Mouse (Mus musculus) midbrain, embryonic 10.5 days (tissue): ENCODE results near the gene Nudcd3. TPM values are rescaled to one million over a fixed set of nuclear protein-coding genes. Genes with fewer than 3 reads are reported as not detected.

Experiments
- DNase-seq: peaks from one replicate; pipeline ENCODE4 v3.0.0-alpha.2; 2017; ENCODE audit warnings: low spot score
- H3K27ac ChIP-seq: fragments of 300-500 bp; sonication (generic); replicated peaks from 2 replicates; pipeline ENCODE4 v1.5.1; 2016; ENCODE audit warnings: mild to moderate bottlenecking
- H3K27me3 ChIP-seq: fragments of 300-500 bp; sonication (generic); 2 replicates; pipeline ENCODE4 v1.6.1; 2016; ENCODE audit warnings: low read depth, mild to moderate bottlenecking; ENCODE audit not compliant: poor library complexity, severe bottlenecking
- H3K36me3 ChIP-seq: fragments of 300-500 bp; sonication (generic); 2 replicates; pipeline ENCODE4 v1.6.1; 2016; ENCODE audit warnings: mild to moderate bottlenecking, moderate library complexity
- H3K4me1 ChIP-seq: fragments of 300-500 bp; sonication (generic); 2 replicates; pipeline ENCODE4 v1.6.1; 2016
- H3K4me3 ChIP-seq: fragments of 300-500 bp; sonication (generic); 2 replicates; pipeline ENCODE4 v1.5.1; 2016; ENCODE audit warnings: mild to moderate bottlenecking, moderate library complexity
- H3K9me3 ChIP-seq: fragments of 300-500 bp; sonication (generic); replicated peaks from 2 replicates; pipeline ENCODE4 v1.6.1; 2016; ENCODE audit warnings: mild to moderate bottlenecking
- whole genome bisulfite sequencing: fragments of 180-500 bp; shearing (Covaris S2); methylation state at CpG from one replicate; pipeline ENCODE4 v1.1.7; 2016; 5-methylcytosine and 5-hydroxymethylcytosine counted together
- polyA plus RNA-seq: library from polyadenylated mRNA; unstranded; fragments of >200 nt; fragmentation: Nextera tagmentation; extraction: Ambion mirVana; gene quantifications from 2 replicates; pipeline ENCODE4 v1.2.1, GENCODE M21; 2016

The Nudcd3 gene
- polyA plus RNA-seq, 1 experiment from 2014 or later: 52.0 TPM

DNA sequence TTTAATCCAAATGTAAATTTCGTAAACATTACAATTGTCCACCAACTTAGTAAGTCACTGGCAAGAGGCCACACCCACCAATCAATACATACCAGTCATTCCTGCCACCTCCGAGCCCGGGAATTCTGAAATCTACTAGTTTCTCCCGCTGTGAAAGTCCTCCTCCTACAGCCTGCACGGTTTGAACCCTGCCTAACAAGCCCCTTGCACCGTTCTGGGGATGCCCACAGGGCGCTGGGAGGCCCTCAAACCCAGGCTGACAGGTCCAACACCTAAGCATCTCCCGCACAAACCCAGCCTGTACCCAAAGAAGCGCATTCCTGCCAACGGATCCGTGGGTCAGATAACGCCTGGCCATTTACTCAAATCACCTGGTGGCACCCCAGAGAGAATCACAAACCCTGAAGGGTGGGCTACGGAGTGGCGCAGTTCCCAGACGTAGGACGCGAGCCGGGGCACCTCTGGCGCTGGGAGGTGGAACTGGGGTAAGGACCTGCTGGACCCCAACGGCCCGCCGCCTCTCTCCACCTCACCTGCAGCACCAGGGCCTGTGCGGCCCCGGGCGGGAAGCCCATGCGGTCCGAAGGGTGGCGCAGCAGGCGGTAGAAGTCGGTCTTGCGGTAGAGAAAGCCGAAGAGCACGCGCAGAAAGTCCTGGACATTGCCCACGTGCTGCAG lies 667 bp downstream of the Nudcd3 start, which contains the start of gene A730071L15Rik:
Gene A730071L15Rik (plus strand): TSS at position 620 of the 677 bp plus-strand sequence.
- Histone ChIP-seq H3K36me3 (peaks cover 15% of the 10 kb centered on the region), H3K9me3 (no peaks in the 10 kb centered on the region), H3K27me3 (no peaks in the 10 kb centered on the region), H3K4me1 (peaks cover 21% of the 10 kb centered on the region), H3K4me3 (peak within 1 kb of the TSS; percentile 99), H3K27ac (peak within 1 kb of the TSS; percentile 96)
- WGBS: 2% methylated on average over 35 of the region's 35 CpGs
- no peak for DNase-seq

DNA sequence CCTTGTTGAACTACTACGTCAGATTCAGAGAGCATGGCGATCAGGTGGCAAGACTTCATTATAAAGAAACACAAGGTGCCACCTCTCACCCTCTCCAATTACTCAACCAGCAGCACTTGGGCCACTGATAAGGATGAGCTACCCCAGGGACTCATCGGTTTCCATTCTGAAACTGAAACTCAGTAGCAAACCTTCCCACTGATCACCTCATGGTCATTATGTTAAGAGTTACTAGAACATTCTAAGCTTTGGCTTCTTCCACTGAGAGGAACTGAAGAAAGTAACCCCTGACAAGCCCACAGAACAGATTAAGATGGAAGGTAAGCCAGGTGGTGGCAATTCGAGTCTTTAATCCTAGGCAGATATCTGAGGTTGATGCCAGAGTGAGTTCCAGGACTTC lies 1.8 kb downstream of the Nudcd3 start:
- no peak overlapping the region for H3K27ac ChIP-seq
- DNase-seq: no peak
- H3K27me3 ChIP-seq: no peaks in the 10 kb centered on the region
- H3K9me3 ChIP-seq: no peaks in the 10 kb centered on the region
- 93% methylated on average over 4 of the region's 4 CpGs for WGBS
- H3K4me3 ChIP-seq: peak overlapping the region; percentile 99
- peaks cover 21% of the 10 kb centered on the region for H3K4me1 ChIP-seq
- H3K36me3 ChIP-seq: peaks cover 22% of the 10 kb centered on the region

DNA sequence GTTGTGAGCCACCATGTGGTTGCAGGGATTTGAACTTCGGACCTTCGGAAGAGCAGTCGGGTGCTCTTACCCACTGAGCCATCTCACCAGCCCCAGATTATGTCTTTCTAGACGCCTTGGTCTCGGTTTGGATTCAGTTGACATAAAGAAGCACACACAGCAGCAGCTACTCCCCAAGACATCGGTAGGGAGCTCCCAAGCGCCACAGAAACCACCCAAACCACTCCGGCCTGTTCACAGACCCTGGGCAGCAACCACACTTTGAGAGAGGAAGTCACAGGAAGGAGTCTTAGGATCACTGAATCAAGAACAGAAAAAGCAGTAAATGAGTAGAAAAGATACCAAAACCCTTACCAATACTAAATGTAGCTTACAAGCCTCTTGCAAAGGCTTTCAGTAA lies 3.4 kb downstream of the Nudcd3 start:
- peaks cover 21% of the 10 kb centered on the region for H3K4me1 ChIP-seq
- H3K9me3 ChIP-seq: no peaks in the 10 kb centered on the region
- H3K27me3 ChIP-seq: no peaks in the 10 kb centered on the region
- H3K36me3 ChIP-seq: peaks cover 37% of the 10 kb centered on the region
- H3K27ac ChIP-seq: no peak overlapping the region
- DNase-seq: no peak
- no peak overlapping the region for H3K4me3 ChIP-seq
- WGBS: 93% methylated on average over 8 of the region's 8 CpGs

DNA sequence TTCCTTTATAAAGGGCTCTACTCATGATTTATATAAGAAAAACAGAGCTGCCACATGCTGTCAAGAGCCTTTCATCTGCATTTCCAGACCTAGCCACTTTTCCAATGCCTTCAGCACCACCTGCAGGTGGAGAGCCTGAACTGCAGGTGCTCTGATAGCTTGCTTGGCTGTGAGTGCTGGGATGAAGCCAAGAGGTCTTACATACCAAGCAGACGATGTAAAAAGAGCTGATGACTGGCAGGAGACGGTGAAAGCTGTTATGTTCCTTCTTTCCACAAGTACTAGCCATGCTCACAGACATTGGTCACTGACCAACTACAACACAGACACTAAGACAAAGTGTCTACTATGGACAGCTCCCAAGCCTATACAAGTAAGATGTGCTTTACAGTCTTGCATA lies 12.3 kb downstream of the Nudcd3 start:
- H3K4me1 ChIP-seq: peaks cover 27% of the 10 kb centered on the region
- H3K27me3 ChIP-seq: no peaks in the 10 kb centered on the region
- no peaks in the 10 kb centered on the region for H3K9me3 ChIP-seq
- H3K4me3 ChIP-seq: no peak overlapping the region
- H3K36me3 ChIP-seq: peaks cover 41% of the 10 kb centered on the region
- peak; percentile 77 for DNase-seq
- WGBS: 21% methylated on average over 2 of the region's 2 CpGs
- no peak overlapping the region for H3K27ac ChIP-seq

DNA sequence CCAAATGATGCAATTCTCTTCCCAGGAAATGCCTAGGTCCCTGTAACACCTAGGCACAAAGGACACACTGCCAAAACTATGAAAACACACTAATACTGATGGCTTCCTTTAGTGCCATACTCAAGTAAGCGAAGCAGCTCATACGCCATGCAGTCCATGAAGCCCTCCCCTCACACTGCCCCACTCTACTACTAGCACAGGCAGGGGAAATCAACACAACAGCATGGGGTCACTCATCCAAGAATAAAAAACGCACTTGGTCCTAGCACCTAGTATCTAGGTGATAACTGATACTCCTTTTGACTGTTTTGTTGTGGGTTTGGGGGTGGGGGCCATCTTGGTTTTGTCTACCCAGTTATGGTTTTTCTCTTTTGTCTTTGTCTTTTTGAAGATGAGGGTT lies 12.8 kb downstream of the Nudcd3 start:
- Histone ChIP-seq H3K4me3 (no peak overlapping the region), H3K27ac (no peak overlapping the region), H3K9me3 (no peaks in the 10 kb centered on the region), H3K27me3 (no peaks in the 10 kb centered on the region), H3K36me3 (peaks cover 36% of the 10 kb centered on the region), H3K4me1 (peaks cover 30% of the 10 kb centered on the region)
- 94% methylated on average over 3 of the region's 3 CpGs for WGBS
- no peak for DNase-seq

DNA sequence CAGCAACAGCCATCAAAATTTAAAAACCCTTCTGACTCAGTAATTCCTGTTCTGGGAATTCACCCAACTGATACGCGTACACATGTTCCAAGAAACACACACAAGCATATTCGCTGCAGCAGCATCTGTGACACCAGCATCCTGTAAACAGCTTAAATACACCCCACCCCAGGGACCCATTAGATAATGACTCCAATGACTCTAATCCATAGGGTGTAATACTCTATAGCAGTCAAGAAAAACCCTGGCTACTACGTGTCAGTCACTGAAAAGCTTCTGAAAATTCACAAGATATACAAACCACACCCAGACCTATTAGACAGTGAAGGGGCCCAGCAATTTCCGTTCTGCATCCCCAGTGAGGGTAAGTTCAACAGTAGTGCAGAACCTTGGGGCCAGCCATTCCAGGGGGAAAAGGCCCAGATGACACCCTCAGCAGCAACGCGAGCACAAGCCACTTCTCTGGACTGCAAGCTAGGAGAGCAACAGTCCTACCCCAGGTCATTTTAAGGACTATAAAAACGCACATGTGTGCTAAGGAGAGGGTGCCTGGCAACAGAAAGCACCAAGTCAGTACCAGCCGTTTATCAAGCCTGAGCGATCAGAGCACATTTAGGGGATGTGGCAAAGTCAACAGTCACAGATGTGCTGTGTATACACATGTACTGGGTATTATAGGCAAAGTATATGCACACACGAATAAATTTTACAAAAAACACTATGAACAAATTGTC lies 15.8 kb downstream of the Nudcd3 start:
- peaks cover 14% of the 10 kb centered on the region for H3K36me3 ChIP-seq
- WGBS: 82% methylated on average over 11 of the region's 11 CpGs
- H3K27ac ChIP-seq: no peak overlapping the region
- peaks cover 48% of the 10 kb centered on the region for H3K4me1 ChIP-seq
- H3K9me3 ChIP-seq: no peaks in the 10 kb centered on the region
- no peaks in the 10 kb centered on the region for H3K27me3 ChIP-seq
- H3K4me3 ChIP-seq: no peak overlapping the region
- no peak for DNase-seq

DNA sequence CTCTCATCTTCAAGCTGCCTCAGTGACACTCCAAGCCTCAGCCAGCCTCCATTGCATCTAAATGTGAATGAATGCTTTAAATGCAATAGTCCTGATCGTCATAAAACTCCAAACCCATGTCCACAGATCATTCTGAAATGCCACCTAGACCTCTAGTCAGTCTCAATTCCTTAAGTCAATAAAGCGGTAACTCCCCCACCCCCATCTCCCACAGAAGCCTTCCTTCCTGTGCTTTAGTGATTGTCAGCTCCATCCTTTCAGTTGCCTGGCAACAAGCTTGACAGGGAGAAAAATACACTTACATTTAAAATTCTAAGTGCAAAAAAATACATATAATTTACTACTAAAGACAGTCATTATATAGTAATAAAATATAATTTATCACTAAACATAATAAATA lies 17.0 kb downstream of the Nudcd3 start:
- H3K27ac ChIP-seq: no peak overlapping the region
- no peaks in the 10 kb centered on the region for H3K27me3 ChIP-seq
- H3K9me3 ChIP-seq: no peaks in the 10 kb centered on the region
- DNase-seq: no peak
- no peak overlapping the region for H3K4me3 ChIP-seq
- peaks cover 8% of the 10 kb centered on the region for H3K36me3 ChIP-seq
- 76% methylated on average over 2 of the region's 2 CpGs for WGBS
- peaks cover 60% of the 10 kb centered on the region for H3K4me1 ChIP-seq

DNA sequence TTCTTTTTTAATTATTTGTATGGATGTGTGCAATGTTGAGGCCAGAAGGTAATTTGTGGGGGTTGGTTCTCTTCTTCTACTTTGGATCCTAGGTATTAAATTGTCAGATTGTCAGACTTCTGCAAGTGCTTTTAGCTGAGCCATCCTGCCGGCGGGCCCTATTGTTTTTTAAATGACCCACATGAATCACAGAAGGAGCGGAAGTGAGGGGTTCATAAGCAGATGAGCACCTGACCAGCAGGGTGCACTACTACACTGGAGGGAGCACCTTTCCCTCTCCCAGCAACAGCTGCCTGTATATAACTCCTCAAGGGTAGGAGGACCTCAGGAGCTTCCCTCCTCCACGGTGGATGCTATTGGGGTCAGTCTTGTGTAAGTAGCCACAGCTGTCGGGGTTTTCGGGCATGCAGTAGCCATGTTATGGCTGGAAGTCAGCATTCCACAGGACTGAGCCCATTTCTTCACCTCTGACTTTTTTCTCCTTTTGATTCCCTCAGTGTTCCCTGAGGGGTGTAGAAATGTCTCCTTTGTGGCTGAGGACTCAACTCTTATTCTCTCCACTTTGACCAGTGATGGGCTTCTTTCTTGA lies 19.3 kb downstream of the Nudcd3 start:
- no peaks in the 10 kb centered on the region for H3K9me3 ChIP-seq
- H3K36me3 ChIP-seq: peaks cover under 1% of the 10 kb centered on the region; the same call in 1 of the 2 replicates
- 54% methylated on average over 6 of the region's 6 CpGs for WGBS
- no peaks in the 10 kb centered on the region for H3K27me3 ChIP-seq
- peaks cover 71% of the 10 kb centered on the region for H3K4me1 ChIP-seq
- no peak overlapping the region for H3K4me3 ChIP-seq
- no peak overlapping the region for H3K27ac ChIP-seq
- DNase-seq: no peak

DNA sequence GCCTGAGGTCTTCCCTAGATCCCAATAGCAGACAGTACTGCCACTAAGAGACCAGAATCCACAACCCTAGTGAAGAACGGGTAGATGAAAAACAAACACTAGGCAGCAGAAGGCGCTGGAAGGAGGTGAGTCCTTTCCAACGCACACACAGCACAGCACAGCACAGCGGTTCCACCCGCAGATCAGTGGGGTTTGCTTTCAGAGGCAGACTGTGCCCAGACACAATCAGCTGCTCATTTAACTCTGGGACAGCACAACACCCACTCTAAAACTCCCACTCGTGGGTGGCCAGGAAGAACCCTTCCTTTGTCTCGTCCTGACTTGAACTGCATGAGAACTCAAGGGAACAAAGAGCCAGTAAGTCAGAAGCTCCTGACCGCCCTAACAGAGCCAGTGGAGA lies 21.0 kb downstream of the Nudcd3 start:
- DNase-seq: no peak
- 15% methylated on average over 8 of the region's 8 CpGs for WGBS
- peak overlapping the region; percentile 76 for H3K27ac ChIP-seq
- H3K36me3 ChIP-seq: no peaks in the 10 kb centered on the region
- no peaks in the 10 kb centered on the region for H3K27me3 ChIP-seq
- H3K4me3 ChIP-seq: no peak overlapping the region
- H3K4me1 ChIP-seq: peaks cover 57% of the 10 kb centered on the region
- H3K9me3 ChIP-seq: no peaks in the 10 kb centered on the region

DNA sequence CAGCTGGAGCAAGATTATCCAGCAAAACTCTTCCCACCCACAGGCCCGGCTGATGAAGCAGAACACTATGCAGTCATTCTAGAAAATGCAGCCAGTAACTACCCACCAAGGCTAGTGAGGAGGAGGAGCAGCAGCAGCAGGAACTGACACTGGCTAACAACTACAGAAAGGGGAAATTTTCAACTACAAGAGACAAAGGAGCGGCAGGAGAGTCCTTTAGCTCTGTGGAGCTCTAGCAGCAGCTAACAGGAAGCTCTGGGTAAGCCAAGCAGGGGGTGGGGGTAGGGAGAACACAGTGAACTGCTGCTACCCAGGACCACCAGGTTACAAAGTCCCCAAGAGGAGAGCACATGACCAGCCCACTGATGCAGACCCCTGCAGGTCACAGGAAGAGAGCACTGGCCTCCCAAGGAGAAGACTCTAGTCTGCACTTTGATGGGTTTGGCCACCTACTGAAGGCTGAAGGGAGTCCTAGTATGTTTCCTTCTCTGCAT lies 21.5 kb downstream of the Nudcd3 start:
- WGBS: 16% methylated on average over 2 of the region's 2 CpGs
- peak; percentile 29 for DNase-seq
- peaks cover 52% of the 10 kb centered on the region for H3K4me1 ChIP-seq
- H3K9me3 ChIP-seq: no peaks in the 10 kb centered on the region
- H3K36me3 ChIP-seq: no peaks in the 10 kb centered on the region
- no peak overlapping the region for H3K4me3 ChIP-seq
- no peaks in the 10 kb centered on the region for H3K27me3 ChIP-seq
- peak overlapping the region; percentile 76 for H3K27ac ChIP-seq

DNA sequence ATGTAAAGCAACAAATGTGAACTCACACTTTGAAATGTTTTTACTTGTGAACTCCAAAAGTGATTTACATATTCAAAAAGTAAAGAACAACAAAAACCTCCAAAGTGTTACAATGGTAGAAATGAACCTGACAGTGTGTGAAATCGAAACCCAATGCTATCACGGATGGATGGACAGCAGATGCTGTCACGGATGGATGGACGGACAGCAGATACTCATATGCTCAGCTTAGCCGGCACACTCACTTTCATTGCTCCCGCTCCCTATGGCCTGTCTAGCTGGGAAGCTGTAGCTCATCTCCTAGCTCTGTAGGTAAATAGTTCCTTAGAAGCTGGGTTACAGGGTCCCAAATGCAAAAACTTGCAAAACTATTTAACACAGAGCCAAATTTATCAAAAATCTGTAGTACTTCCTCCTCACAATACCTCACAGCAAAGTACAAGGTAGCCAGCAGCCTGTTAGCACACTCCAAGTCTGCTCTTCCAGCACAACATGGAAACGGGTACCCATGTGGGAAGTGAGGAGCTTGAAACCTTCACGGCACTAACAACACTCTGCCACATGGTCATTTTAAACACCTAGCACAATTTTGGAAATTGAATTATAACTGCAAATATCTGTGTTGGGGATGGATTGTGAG lies 22.3 kb downstream of the Nudcd3 start:
- H3K9me3 ChIP-seq: no peaks in the 10 kb centered on the region
- H3K36me3 ChIP-seq: 0 out of 2 replicates have a peak, but pooled peaks cover 3% of the 10 kb centered on the region
- no peak overlapping the region for H3K4me3 ChIP-seq
- H3K4me1 ChIP-seq: peaks cover 45% of the 10 kb centered on the region
- H3K27me3 ChIP-seq: no peaks in the 10 kb centered on the region
- no peak for DNase-seq
- peak overlapping the region; percentile 76; the same call in 1 of the 2 replicates for H3K27ac ChIP-seq
- WGBS: 57% methylated on average over 8 of the region's 8 CpGs

DNA sequence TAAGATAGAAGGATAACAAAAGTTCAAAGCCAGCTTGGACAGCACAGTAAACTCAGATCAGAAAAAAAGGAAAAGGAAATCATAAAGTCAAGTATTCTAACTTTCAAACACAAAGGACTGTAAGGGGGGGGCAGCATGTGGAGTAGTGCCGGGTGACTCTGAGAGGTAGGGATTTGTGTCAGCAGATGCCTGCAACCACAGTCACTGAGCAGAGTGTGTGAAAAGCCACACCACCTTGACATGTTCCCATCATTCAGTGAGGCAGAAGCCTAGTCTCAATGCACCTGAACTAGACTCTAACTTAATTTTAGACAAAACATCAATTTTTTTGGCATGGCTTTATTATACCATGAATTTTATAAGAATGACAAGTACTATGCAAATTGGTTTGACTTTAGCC lies 24.7 kb downstream of the Nudcd3 start:
- DNase-seq: no peak
- Histone ChIP-seq H3K4me3 (no peak overlapping the region), H3K27ac (no peak overlapping the region), H3K36me3 (0 out of 2 replicates have a peak, but pooled peaks cover 3% of the 10 kb centered on the region), H3K9me3 (no peaks in the 10 kb centered on the region), H3K4me1 (peaks cover 34% of the 10 kb centered on the region), H3K27me3 (no peaks in the 10 kb centered on the region)
- 87% methylated on average over 1 of the region's 1 CpGs for WGBS
